8 mouse cellular contexts compared by ENCODE assay signal in the genomic region with DNA sequence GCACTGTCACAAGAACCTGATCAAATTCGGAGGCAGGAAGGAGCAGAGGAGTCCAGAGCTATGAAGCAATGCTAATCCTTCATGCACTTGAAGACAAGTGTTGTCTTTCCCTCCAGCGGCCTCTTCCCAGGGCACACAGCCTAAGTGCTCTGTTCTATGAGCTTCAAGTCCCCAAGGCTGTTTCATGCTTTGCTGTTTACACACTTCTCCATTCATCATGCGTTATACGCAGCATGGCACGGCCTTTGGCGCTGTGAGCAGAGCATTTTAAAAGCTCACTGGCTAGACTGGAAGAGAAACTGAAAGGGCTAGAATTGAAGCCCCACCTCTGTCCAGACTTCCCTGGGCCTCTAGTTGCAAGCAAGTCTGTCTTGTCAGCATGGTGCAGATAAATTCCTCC. TPM values are rescaled to one million over a fixed set of nuclear protein-coding genes. Genes with fewer than 3 reads are reported as not detected.
DNase-seq lines count a peak whose midpoint lies in the region; ATAC-seq and TF ChIP-seq lines count a peak whose summit lies in the region.

No protein-coding gene starts in this region.

- H3K4me3 ChIP-seq in neural tube, embryonic 12.5 days: no peak overlapping the region
- no peak overlapping the region for H3K4me3 ChIP-seq in hindbrain, postnatal 0 days (ENCODE audit: low read length)
- no peak overlapping the region for H3K4me3 ChIP-seq in midbrain, embryonic 12.5 days
- H3K4me3 ChIP-seq in embryonic facial prominence, embryonic 10.5 days: no peak overlapping the region

- no peaks in the 10 kb centered on the region for H3K36me3 ChIP-seq in neural tube, embryonic 12.5 days
- no peaks in the 10 kb centered on the region for H3K36me3 ChIP-seq in hindbrain, postnatal 0 days (ENCODE audit: insufficient read depth, low read length)
- no peaks in the 10 kb centered on the region for H3K36me3 ChIP-seq in midbrain, embryonic 12.5 days
- no peaks in the 10 kb centered on the region for H3K36me3 ChIP-seq in embryonic facial prominence, embryonic 10.5 days (replicated peaks)

- no peak overlapping the region for H3K27ac ChIP-seq in neural tube, embryonic 12.5 days
- H3K27ac ChIP-seq in hindbrain, postnatal 0 days: peak overlapping the region; percentile 17
- peak overlapping the region; percentile 22 for H3K27ac ChIP-seq in midbrain, embryonic 12.5 days (replicated peaks)
- no peak overlapping the region for H3K27ac ChIP-seq in embryonic facial prominence, embryonic 10.5 days (replicated peaks)

- peaks cover 81% of the 10 kb centered on the region for H3K4me1 ChIP-seq in neural tube, embryonic 12.5 days
- H3K4me1 ChIP-seq in hindbrain, postnatal 0 days (ENCODE audit: insufficient read depth, low read length): peaks cover 40% of the 10 kb centered on the region
- H3K4me1 ChIP-seq in midbrain, embryonic 12.5 days: peaks cover 70% of the 10 kb centered on the region
- H3K4me1 ChIP-seq in embryonic facial prominence, embryonic 10.5 days: peaks cover 64% of the 10 kb centered on the region

- no peak for DNase-seq in neural tube, embryonic 10.5 days (ENCODE audit: extremely low spot score, low spot score)
- peak; percentile 21 for DNase-seq in gastrocnemius, postnatal 25 days
- peak; percentile 48 for DNase-seq in hindbrain, postnatal 0 days (ENCODE audit: low spot score)
- no peak for DNase-seq in cerebellum, adult 11-12 months
- DNase-seq in layer of hippocampus, adult 8-10 months (ENCODE audit: low spot score in 2 of 2): no peak
- DNase-seq in embryonic facial prominence, embryonic 10.5 days (ENCODE audit: low spot score): no peak

- no peaks in the 10 kb centered on the region for H3K27me3 ChIP-seq in neural tube, embryonic 12.5 days (replicated peaks)
- H3K27me3 ChIP-seq in hindbrain, postnatal 0 days (ENCODE audit: insufficient read depth, low read length): no peaks in the 10 kb centered on the region
- peaks cover 14% of the 10 kb centered on the region for H3K27me3 ChIP-seq in midbrain, embryonic 12.5 days
- H3K27me3 ChIP-seq in embryonic facial prominence, embryonic 10.5 days (replicated peaks; ENCODE audit: low read depth, poor library complexity, severe bottlenecking): peaks cover 10% of the 10 kb centered on the region; the same call in 1 of the 2 replicates

- TF ChIP-seq CTCF in hindbrain, postnatal 0 days (IDR thresholded peaks at IDR 0.05; ENCODE audit: low read depth): no peak

- 0 out of 2 replicates have a peak overlapping the region, but pooled peaks have one; percentile 5 for H3K4me2 ChIP-seq in neural tube, embryonic 12.5 days (replicated peaks)
- no peak overlapping the region for H3K4me2 ChIP-seq in hindbrain, postnatal 0 days (ENCODE audit: low read depth, low read length)
- no peak overlapping the region for H3K4me2 ChIP-seq in midbrain, embryonic 12.5 days (replicated peaks)

- no peak overlapping the region for H3K9ac ChIP-seq in neural tube, embryonic 12.5 days
- no peak overlapping the region for H3K9ac ChIP-seq in hindbrain, postnatal 0 days (replicated peaks; ENCODE audit: low read length)
- H3K9ac ChIP-seq in midbrain, embryonic 12.5 days (replicated peaks): no peak overlapping the region

- H3K9me3 ChIP-seq in neural tube, embryonic 12.5 days: no peaks in the 10 kb centered on the region
- no peaks in the 10 kb centered on the region for H3K9me3 ChIP-seq in hindbrain, postnatal 0 days (ENCODE audit: low read length)
- no peaks in the 10 kb centered on the region for H3K9me3 ChIP-seq in midbrain, embryonic 12.5 days
- H3K9me3 ChIP-seq in embryonic facial prominence, embryonic 10.5 days: no peaks in the 10 kb centered on the region

- ATAC-seq in neural tube, embryonic 12.5 days (ENCODE audit: low FRiP score, low read depth): no peak
- ATAC-seq in hindbrain, postnatal 0 days: no peak
- ATAC-seq in midbrain, embryonic 12.5 days (ENCODE audit: low FRiP score, low read depth): no peak

- WGBS in neural tube, embryonic 12.5 days: 30% methylated on average over 6 of the region's 6 CpGs
- 22% methylated on average over 6 of the region's 6 CpGs for WGBS in hindbrain, postnatal 0 days
- 33% methylated on average over 6 of the region's 6 CpGs for WGBS in midbrain, embryonic 12.5 days
- 67% methylated on average over 6 of the region's 6 CpGs for WGBS in embryonic facial prominence, embryonic 10.5 days

RNA-seq across cellular contexts. Expression of a gene that starts 6.2 kb away (rescaled TPM):
- 13.9 and 14.3 TPM in 2 replicates for polyA plus RNA-seq in neural tube, embryonic 12.5 days (2016; fragmentation: Nextera tagmentation; extraction: Ambion mirVana)
- total RNA-seq in gastrocnemius, postnatal 25 days (2021): 1 to 10 TPM; 2.1 to 3.2 TPM
- total RNA-seq in hindbrain, postnatal 0 days (2014; rRNA removed): 11.2 and 11.6 TPM in 2 replicates
- 11.4 and 11.6 TPM in 2 replicates for polyA plus RNA-seq in hindbrain, postnatal 0 days (2015; fragmentation: Nextera tagmentation; extraction: Ambion mirVana)
- 12.5 and 12.8 TPM in 2 replicates for polyA plus RNA-seq in midbrain, embryonic 12.5 days (2016; fragmentation: Nextera tagmentation; extraction: Ambion mirVana)
- total RNA-seq in layer of hippocampus, adult 8-10 months (2022): 10 to 100 TPM; 19.9 to 24.0 (median 21.4) TPM
- 7.3 and 8.0 TPM in 2 replicates for polyA plus RNA-seq in embryonic facial prominence, embryonic 10.5 days (2016; fragmentation: Nextera tagmentation; extraction: Ambion mirVana)

RNA-seq across cellular contexts. Expression of a gene that starts 57.2 kb away (rescaled TPM):
- polyA plus RNA-seq in neural tube, embryonic 12.5 days (2016; fragmentation: Nextera tagmentation; extraction: Ambion mirVana): 13.4 and 14.4 TPM in 2 replicates
- total RNA-seq in gastrocnemius, postnatal 25 days (2021): 1 to 10 TPM; 2.8 to 4.3 TPM
- total RNA-seq in hindbrain, postnatal 0 days (2014; rRNA removed): 16.1 and 18.7 TPM in 2 replicates
- polyA plus RNA-seq in hindbrain, postnatal 0 days (2015; fragmentation: Nextera tagmentation; extraction: Ambion mirVana): 11.0 and 11.1 TPM in 2 replicates
- 15.8 and 16.9 TPM in 2 replicates for polyA plus RNA-seq in midbrain, embryonic 12.5 days (2016; fragmentation: Nextera tagmentation; extraction: Ambion mirVana)
- total RNA-seq in layer of hippocampus, adult 8-10 months (2022): 10 to 100 TPM; 17.6 to 21.7 (median 18.5) TPM
- 5.9 and 6.3 TPM in 2 replicates for polyA plus RNA-seq in embryonic facial prominence, embryonic 10.5 days (2016; fragmentation: Nextera tagmentation; extraction: Ambion mirVana)

RNA-seq across cellular contexts. Expression of a gene that starts 58.3 kb away (rescaled TPM):
- 12.7 and 14.6 TPM in 2 replicates for polyA plus RNA-seq in neural tube, embryonic 12.5 days (2016; fragmentation: Nextera tagmentation; extraction: Ambion mirVana)
- 1 to 10 TPM; 2.6 to 2.7 TPM for total RNA-seq in gastrocnemius, postnatal 25 days (2021)
- 2.8 and 3.6 TPM in 2 replicates for total RNA-seq in hindbrain, postnatal 0 days (2014; rRNA removed)
- polyA plus RNA-seq in hindbrain, postnatal 0 days (2015; fragmentation: Nextera tagmentation; extraction: Ambion mirVana): 4.1 and 5.5 TPM in 2 replicates
- polyA plus RNA-seq in midbrain, embryonic 12.5 days (2016; fragmentation: Nextera tagmentation; extraction: Ambion mirVana): 12.8 and 14.0 TPM in 2 replicates
- 10 to 100 TPM in 1 of 4 experiments, 1 to 10 TPM in 3; 9.1 to 12.0 (median 9.6) TPM for total RNA-seq in layer of hippocampus, adult 8-10 months (2022)
- polyA plus RNA-seq in embryonic facial prominence, embryonic 10.5 days (2016; fragmentation: Nextera tagmentation; extraction: Ambion mirVana): 7.2 and 7.6 TPM in 2 replicates

Comparison
In these comparisons a context has a peak if more than half of its experiments do, and no peak if none do; other contexts are left out.
1. H3K27ac ChIP-seq: peak in hindbrain, postnatal 0 days (single experiment) and midbrain, embryonic 12.5 days (single experiment); none in neural tube, embryonic 12.5 days (single experiment) and embryonic facial prominence, embryonic 10.5 days (single experiment).
2. DNase-seq: peak in gastrocnemius, postnatal 25 days (single experiment) and hindbrain, postnatal 0 days (single experiment); none in neural tube, embryonic 10.5 days (single experiment), cerebellum, adult 11-12 months (single experiment), layer of hippocampus, adult 8-10 months (0 of 2) and embryonic facial prominence, embryonic 10.5 days (single experiment).